Mouse (Mus musculus): ENCODE results near the gene Pdzd8.
A peak's percentile ranks its signal among the peaks of the same experiment; 100 is the strongest.

Gene Pdzd8

GRCm38 (mm10) chr19:59352760-59353159, 7.2 kb upstream of the Pdzd8 start:
- DNase-seq, result no peak

- DNase-seq, result no peak
These were observed 5.7 kb upstream of the Pdzd8 start for GRCm38 (mm10) chr19:59351151-59351889.

- peak; percentile 15 for DNase-seq
These were observed 4.8 kb upstream of the Pdzd8 start for GRCm38 (mm10) chr19:59350273-59350903.

DNA sequence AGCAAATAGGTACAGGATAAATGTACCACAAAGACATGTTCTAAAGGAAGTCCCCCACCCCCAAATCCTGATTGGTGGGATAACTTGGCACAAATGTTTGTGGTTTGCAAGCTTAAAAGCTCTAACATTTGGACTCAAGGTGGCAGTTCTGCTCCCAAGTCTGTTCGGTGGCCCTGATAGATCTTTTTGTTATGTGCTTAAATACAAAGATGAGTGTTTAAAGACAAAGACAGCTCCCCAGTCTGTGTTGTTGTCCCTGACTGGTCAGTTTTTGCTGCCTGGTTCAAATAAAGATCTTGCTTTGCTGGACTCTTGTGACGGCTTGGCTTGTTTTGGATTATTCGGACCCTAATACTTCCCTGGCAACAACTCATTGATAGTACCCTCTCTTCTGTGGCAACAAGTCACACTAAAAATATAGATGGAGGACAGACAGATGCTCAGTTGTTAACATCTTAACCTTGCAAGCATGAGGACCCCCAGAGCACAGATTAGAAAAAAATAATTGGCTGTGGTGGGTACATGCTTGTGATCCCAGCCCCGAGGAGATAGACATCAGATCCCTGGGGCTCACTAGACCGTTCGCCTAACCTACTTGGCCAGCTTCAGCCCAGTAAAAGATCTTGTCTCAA, 3.9 kb upstream of the Pdzd8 start:
- no peak for DNase-seq

- DNase-seq, result no peak
These were observed 745 bp upstream of the Pdzd8 start for GRCm38 (mm10) chr19:59346325-59346724.

DNA sequence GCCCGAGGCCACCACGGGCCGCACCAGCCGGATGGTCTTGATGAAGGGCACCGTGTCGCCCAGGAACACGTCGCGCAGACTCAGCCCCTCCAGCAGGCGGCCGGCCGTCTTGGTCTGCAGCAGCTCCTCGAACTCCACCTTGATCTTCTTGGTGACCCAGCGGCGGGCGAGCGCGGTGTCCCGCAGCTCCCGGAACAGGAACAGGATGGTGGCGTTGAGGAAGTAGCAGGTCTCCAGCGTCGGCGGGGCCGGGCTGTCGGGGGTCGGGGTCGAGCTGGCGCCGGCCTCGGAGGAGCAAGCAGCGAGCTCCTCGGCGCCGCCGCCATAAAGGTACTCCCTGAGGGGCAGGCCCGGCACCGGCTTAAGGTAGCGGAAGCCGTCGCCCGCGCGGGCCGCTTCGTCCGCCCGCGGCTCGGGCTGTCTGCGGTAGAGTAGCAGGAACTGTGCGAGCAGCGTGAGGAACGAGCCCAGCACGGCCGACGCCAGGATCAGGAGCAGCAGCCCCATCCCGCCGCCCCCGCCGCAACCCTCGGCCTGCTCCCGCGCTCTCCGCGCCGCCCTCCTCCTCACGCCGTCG, 411 bp downstream of the Pdzd8 start:
- DNase-seq, result peak; percentile 72

DNA sequence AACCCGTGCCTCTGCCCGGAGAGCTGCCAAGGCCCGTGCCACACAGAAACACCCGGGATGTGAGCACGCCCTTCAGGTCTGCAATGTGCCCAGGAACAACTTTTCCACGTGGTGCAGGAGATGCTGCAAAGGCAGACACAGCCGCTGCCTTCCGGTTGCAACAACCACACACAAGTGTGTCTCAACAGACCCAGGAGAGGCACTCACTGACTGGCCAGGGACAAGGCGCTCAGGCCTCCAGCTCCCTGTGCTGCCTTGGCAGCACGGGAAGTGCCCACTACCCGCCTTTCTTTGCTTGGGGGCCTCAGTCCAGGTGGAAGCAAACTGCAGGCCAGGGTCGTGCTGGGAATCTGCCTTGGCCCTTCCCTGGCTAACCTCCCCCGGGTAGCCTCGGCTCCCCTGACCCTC, 1.3 kb downstream of the Pdzd8 start:
- DNase-seq, result peak; percentile 56

- no peak for DNase-seq
These were observed 2.6 kb downstream of the Pdzd8 start for GRCm38 (mm10) chr19:59342964-59343363.

- no peak for DNase-seq
These were observed 5.7 kb downstream of the Pdzd8 start for GRCm38 (mm10) chr19:59339908-59340307.

DNA sequence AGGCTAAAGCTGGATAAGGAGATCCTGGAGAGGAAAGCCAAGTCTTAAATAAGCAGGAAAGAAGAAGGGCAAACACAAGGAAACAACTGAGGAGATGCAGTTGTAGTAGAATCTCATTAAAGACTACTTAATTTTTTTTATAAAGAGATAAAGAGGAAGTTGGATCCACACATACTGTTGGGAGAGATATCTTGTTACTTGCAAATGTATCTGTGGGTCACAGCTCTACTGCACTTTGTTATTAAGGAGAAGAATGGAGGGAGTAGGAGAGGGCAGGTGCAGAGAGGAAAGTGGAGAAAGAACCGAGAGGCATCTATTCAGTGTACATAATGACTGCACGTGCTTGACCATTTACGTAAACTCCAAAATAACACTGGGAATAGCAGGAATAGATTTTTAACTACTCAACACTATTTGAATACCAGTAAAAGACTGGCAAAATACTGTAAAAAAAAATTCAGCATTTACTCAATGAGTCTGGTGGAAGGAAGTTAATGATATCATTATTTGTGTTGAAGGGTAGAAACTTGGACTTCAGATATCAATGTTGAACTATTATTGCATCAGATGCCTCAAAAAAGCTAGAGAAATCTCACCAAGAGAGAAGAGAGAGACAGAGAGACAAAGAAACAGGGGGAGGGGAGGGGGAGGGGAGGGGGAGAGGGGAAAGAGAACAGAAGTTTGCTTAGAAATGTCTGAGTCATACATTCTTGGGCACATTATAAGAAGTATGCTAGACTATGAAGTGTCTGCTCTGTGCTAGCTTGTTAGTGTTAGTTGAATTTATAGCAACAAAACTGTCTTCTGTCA, 7.5 kb downstream of the Pdzd8 start:
- no peak for DNase-seq

DNA sequence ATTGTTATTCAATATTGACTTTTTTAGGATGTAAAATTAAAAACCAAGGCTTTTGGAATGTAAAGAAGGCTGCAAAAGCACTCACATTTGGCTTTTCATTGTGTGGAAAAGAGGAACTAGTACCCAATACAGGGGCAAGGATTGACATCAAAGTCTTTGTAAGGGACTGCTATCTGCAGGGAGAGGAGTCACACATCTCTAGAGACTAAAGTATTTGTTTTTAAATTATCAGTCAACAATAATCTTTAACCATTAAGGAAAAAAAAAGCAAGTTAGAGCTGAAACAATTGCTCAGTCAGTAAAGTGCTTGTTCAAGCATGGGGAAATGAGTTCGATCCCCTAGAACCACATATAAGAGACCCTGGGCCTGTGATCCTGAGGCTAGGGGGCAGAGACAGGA, 8.9 kb downstream of the Pdzd8 start:
- DNase-seq, result no peak

DNA sequence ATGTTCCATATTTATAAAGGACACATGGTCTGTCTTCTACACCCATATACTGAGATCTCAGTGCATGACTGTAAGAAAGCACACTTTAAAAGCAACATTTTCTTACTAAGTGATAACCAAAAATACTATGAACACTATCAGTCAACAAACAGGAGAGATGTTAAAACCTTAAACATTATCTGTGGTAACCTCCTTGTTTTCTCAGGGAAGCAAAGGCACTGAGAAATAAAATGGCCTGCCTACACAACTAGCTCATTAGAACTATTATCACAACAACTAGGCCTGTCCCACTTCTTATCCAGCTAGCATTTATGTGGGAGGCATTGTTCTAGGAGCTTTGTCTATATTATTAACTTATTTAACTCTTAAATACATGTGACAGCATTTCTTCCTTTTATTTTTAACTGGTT, 14.8 kb downstream of the Pdzd8 start:
- DNase-seq, result no peak

GRCm38 (mm10) chr19:59321990-59322389, 23.6 kb downstream of the Pdzd8 start, which contains the start of gene Rps12-ps3:
Gene Rps12-ps3 (plus strand): TSS chr19:59322290.
- no peak for DNase-seq

- peak; percentile 48 for DNase-seq
These were observed 29.0 kb downstream of the Pdzd8 start for GRCm38 (mm10) chr19:59316571-59316970.

- no peak for DNase-seq
These were observed 30.3 kb downstream of the Pdzd8 start for GRCm38 (mm10) chr19:59315308-59315707.

DNA sequence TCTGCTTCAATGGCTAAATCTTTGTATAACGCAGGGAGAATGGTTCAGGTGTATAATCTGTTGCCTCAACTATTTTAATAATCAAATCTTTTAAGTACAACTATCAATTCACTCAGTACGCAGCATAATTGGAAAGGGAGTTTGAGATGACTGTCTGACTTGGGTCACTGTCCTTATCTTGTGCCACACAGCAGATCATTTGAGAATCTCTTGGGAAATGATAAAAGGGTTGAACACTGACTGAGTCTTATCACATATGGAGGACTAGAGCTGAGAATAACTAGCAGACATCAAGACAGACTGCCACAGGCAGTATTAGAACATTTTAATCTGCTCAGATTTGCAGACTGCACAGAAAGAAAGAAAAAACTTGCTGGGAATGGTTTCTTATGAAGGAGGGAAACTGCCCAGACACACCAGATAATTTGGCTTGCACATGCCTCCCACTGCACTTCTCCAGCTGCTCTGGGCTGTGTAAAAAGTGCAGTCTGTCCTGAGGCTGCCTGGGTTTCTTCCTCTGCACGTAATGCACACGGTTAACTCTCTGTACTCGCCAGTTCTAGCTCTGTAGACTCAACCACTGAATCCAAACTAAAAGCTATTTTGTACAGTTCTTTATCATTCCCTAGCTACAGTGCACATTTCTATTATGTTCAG, 53.3 kb downstream of the Pdzd8 start:
- DNase-seq, result no peak

DNA sequence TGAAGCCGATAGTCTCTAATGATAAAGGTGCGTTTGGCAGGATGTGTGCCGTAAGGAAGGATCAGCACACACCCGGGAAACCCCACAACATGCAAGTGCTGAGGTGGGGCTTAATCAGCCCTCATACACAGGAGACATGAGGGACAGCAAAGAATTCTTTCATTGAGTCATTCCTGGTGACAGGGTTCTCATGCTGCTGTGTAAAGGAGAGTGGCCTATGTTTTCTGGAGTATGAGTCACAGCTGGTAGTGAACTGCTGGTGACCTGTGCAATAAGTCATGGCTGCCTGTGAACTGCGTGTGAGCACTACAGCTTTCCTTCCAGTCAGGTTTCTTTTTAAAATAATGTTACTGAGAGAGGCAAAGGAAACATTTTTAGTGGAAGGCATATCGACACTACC, 55.8 kb downstream of the Pdzd8 start:
- DNase-seq, result no peak

DNA sequence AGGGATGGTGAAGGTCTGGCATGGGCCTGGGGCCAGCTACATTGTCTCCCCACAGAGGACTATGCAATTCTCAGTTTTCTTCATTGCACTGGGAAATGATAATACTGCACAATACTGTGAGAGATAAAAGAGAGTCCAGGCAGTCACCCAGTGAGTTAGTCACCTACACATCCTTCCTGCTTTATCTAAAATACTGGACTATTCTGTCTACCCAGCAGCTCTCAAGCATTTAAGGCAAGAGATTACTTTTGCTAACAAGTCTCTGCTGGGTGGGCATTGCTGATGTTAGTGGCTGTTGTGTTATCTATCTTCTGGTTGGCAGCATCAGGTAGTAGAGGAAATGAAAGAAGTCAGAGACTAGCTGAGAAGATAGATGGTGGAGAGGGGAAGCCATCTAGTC, 56.5 kb downstream of the Pdzd8 start:
- DNase-seq, result no peak

DNA sequence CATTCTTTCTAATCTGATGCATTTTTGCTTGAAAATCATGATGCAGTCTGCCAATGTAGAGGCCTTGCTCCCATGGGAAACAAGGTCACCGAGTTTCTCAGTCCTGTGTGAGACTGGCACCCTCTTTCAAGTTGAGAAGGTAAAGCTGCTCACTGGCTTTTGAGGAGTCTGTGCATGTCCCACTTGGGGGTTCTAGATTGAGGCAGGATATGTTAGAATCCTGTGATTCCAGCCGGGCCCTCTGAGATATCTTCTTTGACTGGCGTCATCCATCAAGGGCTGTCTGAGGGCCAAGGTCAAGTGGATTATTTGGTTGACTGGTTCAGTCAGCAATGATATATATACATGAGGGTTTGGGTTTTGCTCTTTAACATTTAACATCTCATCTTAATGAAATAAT, 63.6 kb downstream of the Pdzd8 start:
- DNase-seq, result no peak

- DNase-seq, result no peak
These were observed 64.7 kb downstream of the Pdzd8 start for GRCm38 (mm10) chr19:59280841-59281240.

DNA sequence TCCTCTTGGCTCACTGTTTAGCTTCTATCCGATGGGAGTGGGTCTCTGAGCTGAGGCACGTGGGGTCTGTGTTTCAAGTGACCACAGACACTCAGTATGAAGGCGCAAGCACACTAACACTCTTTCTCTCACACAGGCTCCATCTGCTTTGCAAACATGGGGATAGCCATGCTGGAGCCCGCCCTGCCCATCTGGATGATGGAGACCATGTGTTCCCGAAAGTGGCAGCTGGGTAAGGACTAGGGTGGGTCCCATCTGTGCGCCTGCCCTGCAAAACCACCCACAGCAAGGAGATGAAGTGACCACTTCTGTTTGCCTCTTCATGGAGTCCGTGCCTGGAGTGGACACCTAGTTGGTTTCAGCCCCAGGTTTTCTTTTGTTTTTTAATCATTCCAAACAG, 69.2 kb downstream of the Pdzd8 start:
- DNase-seq, result no peak

- no peak for DNase-seq
These were observed 72.4 kb downstream of the Pdzd8 start for GRCm38 (mm10) chr19:59273190-59273589.
